Mouse (Mus musculus): ENCODE data around the gene Pde6d. TPM values are rescaled to one million over a fixed set of nuclear protein-coding genes. Genes with fewer than 3 reads are reported as not detected.

Pde6d gene
- polyA plus RNA-seq, 1 experiment from 2014 or later: 75.8 TPM

DNA sequence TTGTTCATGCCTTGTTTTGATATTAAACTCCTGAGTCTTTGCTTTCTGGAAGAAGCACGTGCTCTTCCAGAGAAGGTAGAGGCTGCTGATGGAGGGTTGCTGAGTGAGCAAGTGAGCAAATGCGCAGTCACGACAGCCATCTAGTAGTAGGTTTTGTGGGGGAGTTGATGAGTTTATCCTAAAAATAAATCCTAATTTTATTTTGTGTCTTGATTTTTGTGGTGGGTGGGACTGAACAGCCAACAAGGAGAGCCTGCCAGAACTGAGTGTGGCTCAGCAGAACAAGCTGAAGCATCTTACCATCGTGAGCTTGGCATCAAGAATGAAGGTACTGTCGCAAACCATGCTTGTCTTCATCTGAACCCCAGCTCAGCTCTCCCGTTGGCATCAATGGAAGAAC is 14.1 kb upstream of the Pde6d start:
- Histone ChIP-seq H3K27me3 (no peaks in the 10 kb centered on the region), H3K4me1 (peaks cover 18% of the 10 kb centered on the region), H3K4me3 (no peak overlapping the region), H3K9me3 (no peaks in the 10 kb centered on the region), H3K9ac (no peak overlapping the region), H3K27ac (no peak overlapping the region), H3K4me2 (replicated peaks) (no peak overlapping the region), H3K36me3 (peaks cover 78% of the 10 kb centered on the region)
- WGBS: 94% methylated on average over 6 of the region's 6 CpGs
- no peak for ATAC-seq (ENCODE audit: low FRiP score, low read depth)

DNA sequence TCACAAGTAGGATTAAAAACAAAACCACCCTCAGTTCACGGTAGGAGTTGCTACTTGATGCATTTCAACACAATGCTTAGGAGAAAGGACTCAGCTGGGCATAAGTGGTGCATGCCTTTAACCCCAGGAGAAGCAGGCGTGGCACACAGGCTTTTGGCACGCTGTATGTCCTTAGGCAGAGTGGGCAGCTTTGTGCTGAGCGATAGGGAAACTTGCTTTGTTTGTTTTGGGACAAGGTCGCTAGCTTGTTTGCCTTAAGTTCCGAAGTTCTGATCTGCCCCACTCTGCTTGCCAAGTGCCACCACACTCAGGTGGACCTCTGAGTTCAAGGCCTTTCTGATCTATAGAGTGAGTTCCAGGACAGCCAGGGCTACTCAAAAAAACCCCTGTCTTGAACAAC is 12.9 kb upstream of the Pde6d start:
- H3K36me3 ChIP-seq: peaks cover 78% of the 10 kb centered on the region
- H3K9ac ChIP-seq: no peak overlapping the region
- H3K4me3 ChIP-seq: no peak overlapping the region
- peaks cover 15% of the 10 kb centered on the region for H3K4me1 ChIP-seq
- no peak overlapping the region for H3K4me2 ChIP-seq (replicated peaks)
- no peak for ATAC-seq (ENCODE audit: low FRiP score, low read depth)
- H3K27ac ChIP-seq: no peak overlapping the region
- no peaks in the 10 kb centered on the region for H3K27me3 ChIP-seq
- WGBS: 95% methylated on average over 6 of the region's 6 CpGs
- no peaks in the 10 kb centered on the region for H3K9me3 ChIP-seq

DNA sequence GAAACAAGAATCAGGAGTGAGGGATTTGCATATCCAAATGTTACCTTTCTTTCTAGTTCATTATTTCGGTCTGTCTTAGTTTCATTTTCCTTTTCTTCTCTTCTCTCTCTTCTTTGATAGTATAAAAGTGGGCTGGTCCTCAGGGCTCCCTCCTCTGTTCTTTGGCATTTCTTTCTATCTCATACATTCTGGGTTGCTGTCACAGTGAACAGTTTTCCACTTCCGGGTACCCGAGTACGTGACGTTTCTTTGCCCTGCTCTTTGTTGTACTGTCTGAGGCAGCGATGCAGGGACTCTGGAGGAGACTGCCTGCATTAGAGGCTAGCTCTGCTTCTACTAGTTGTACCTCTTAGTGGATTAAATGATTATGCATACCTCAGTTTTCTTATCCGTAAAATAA is 12.1 kb upstream of the Pde6d start:
- H3K4me1 ChIP-seq: peaks cover 10% of the 10 kb centered on the region
- no peaks in the 10 kb centered on the region for H3K27me3 ChIP-seq
- no peak overlapping the region for H3K4me2 ChIP-seq (replicated peaks)
- H3K9me3 ChIP-seq: no peaks in the 10 kb centered on the region
- no peak for ATAC-seq (ENCODE audit: low FRiP score, low read depth)
- H3K9ac ChIP-seq: no peak overlapping the region
- H3K36me3 ChIP-seq: peaks cover 80% of the 10 kb centered on the region
- WGBS: 92% methylated on average over 7 of the region's 7 CpGs
- no peak overlapping the region for H3K4me3 ChIP-seq
- no peak overlapping the region for H3K27ac ChIP-seq

DNA sequence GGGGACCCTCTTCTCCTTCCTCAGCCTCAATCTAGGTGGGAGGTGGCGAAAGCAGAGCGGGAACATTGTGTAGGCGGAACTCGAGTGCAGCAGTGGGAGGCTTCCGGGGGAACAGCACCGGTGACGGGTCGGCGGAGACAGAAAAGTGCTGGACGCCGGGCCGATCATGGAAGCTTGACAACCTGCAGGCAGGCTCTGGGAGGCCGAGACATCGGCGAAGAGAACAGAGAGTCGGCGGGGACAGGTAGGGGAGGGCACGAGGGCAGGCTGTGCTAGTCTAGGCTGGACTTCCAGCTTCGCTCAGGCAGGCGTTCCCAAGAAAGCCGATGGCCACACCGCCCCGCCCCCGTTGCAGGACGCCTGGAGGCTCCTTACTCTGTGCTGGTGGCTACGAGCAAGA is 4.6 kb upstream of the Pde6d start:
- no peaks in the 10 kb centered on the region for H3K27me3 ChIP-seq
- peak overlapping the region; percentile 33 for H3K27ac ChIP-seq
- 0 out of 2 replicates have a peak, but pooled peaks have one; percentile 10 for ATAC-seq (ENCODE audit: low FRiP score, low read depth)

DNA sequence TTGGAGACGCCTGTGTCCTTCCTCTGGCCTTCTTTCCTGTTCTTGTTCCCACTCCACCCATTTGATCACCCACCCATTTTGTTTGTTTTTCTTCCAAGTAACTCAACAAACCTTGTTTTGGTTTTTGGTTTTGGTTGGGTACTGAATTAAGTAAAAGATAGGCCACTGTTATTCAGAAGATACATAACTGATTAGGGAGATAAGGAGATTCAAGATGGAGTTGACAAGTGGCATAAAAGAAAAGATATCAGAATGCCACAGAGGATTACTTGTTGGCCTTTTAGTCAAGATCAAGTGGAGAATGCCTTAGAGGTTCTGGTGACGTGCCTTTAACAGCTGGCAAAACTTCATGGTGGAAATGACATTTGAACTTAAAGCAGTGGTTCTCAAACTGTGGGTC is 1.3 kb upstream of the Pde6d start:
- Histone ChIP-seq H3K4me3 (peak overlapping the region; percentile 86; the same call in 1 of the 2 replicates), H3K27ac (no peak overlapping the region), H3K4me1 (peaks cover 29% of the 10 kb centered on the region), H3K4me2 (replicated peaks) (peak overlapping the region; percentile 76; the same call in 1 of the 2 replicates), H3K36me3 (peaks cover 3% of the 10 kb centered on the region; the same call in 1 of the 2 replicates), H3K9ac (no peak overlapping the region), H3K27me3 (no peaks in the 10 kb centered on the region), H3K9me3 (no peaks in the 10 kb centered on the region)
- 80% methylated on average over 2 of the region's 2 CpGs for WGBS
- ATAC-seq (ENCODE audit: low FRiP score, low read depth): no peak

More for the DNA sequence above, 4.6 kb upstream of the Pde6d start:
- WGBS: 0% methylated on average over 26 of the region's 26 CpGs
- Histone ChIP-seq H3K36me3 (peaks cover 25% of the 10 kb centered on the region), H3K4me1 (peaks cover 19% of the 10 kb centered on the region), H3K4me2 (replicated peaks) (peak overlapping the region; percentile 92), H3K9ac (peak overlapping the region; percentile 80), H3K9me3 (no peaks in the 10 kb centered on the region), H3K4me3 (peak overlapping the region; percentile 75)

DNA sequence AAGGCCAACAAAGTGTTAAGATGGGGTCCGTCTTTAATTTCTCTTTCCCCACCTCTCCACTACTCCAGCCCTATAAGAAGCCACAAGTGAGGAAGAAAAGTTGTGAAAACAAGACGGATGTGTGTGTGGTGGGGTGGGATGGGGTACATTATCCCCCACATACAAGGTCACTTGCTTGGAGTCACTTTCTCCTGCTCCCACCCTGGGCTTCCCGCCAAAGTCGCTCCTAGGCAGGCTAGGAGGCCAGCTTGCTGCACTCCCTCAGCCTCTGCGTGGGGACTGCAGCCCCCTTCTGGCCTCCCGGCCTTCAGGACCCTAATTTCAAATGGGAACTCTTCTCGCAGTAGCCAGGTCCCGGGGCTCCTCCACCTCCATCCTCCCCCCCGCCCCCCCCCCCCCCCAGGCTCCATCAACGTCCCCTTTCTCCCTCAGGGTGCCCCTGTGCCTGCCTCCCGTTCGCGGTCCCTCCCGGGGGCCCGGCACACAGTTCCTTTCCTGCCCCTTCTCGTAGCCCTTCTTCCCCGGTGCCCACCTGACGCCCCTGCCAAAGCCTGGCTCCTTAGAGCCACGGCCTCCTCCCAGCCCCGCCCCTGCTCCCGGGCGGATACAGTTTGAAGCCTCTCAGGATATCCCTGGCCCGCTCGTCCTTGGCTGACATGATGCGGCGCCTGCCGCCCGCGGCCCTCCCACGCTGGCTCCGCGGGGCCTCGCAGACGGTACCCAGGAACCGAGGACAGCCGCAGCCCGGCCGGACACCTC is 558 bp downstream of the Pde6d start:
- ATAC-seq (ENCODE audit: low FRiP score, low read depth): peak; percentile 67
- Histone ChIP-seq H3K9me3 (no peaks in the 10 kb centered on the region), H3K27ac (peak overlapping the region; percentile 75), H3K4me1 (peaks cover 19% of the 10 kb centered on the region), H3K4me3 (peak overlapping the region; percentile 86), H3K4me2 (replicated peaks) (peak overlapping the region; percentile 76), H3K36me3 (peaks cover 6% of the 10 kb centered on the region), H3K27me3 (no peaks in the 10 kb centered on the region), H3K9ac (peak overlapping the region; percentile 88)
- WGBS: 1% methylated on average over 37 of the region's 38 CpGs

DNA sequence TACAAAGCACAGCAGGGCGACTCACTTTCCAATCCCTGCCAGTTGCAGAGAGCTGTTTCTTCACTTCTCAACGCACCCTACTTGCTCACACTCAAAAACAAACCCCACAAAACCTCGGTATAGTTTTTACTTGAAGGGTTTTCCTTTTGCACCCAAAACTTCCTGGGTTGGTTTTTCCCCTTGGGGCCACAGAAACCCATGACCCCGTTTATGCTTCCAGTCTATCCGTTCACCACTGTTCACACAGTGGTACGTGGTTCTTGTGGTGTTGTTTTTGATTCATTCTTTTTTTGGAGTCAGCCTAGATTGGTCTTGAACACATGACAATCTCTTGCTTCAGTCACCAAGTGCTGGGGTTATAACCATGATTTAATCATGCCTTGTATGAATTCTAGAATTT is 2.0 kb downstream of the Pde6d start:
- Histone ChIP-seq H3K4me1 (peaks cover 16% of the 10 kb centered on the region), H3K9me3 (no peaks in the 10 kb centered on the region), H3K36me3 (peaks cover 6% of the 10 kb centered on the region), H3K4me3 (no peak overlapping the region), H3K4me2 (replicated peaks) (no peak overlapping the region), H3K27ac (no peak overlapping the region), H3K9ac (no peak overlapping the region), H3K27me3 (no peaks in the 10 kb centered on the region)
- WGBS: 83% methylated on average over 6 of the region's 6 CpGs
- no peak for ATAC-seq (ENCODE audit: low FRiP score, low read depth)

DNA sequence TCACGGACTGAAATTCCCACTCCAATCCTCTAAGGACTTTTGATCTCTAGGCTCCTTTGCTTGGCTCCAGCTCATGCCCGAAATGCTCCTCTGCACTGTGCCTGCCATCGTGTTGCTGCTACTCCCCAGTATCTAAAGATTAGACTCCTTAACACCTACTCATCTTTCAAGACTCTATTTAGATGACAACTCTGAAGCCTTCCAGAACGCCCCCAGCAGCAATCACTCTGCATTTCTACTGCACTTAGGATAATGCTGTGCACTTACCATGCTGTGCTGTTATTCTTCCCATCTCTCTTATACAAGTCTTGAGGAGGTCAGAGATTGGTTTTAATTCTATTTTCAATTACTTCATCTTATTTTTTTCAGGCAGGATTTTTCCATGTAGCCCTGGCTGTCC is 10.5 kb downstream of the Pde6d start:
- 73% methylated on average over 4 of the region's 4 CpGs for WGBS
- H3K4me2 ChIP-seq (replicated peaks): no peak overlapping the region
- H3K4me1 ChIP-seq: no peaks in the 10 kb centered on the region
- H3K36me3 ChIP-seq: peaks cover 19% of the 10 kb centered on the region
- no peak for ATAC-seq (ENCODE audit: low FRiP score, low read depth)
- H3K27me3 ChIP-seq: no peaks in the 10 kb centered on the region
- H3K4me3 ChIP-seq: no peak overlapping the region
- H3K27ac ChIP-seq: no peak overlapping the region
- no peaks in the 10 kb centered on the region for H3K9me3 ChIP-seq
- H3K9ac ChIP-seq: no peak overlapping the region

DNA sequence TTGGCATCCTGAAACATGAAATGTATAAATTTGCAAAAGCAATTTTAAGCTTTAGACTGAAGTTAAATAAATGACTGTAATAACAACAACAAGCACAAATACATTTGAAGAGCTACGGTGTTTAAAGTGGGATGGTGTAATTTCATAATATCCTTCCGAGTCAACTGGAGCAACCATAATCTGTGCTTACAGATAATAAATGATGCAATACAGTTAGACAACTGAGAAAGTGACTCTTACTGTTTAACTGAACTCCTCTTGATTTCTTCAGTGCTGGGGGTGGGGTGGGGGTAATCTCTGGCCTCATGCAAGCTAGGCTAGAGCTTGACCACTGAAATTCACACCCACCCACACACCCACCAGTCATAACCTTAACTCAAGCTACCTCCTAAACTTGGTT is 11.0 kb downstream of the Pde6d start:
- 96% methylated on average over 2 of the region's 2 CpGs for WGBS

DNA sequence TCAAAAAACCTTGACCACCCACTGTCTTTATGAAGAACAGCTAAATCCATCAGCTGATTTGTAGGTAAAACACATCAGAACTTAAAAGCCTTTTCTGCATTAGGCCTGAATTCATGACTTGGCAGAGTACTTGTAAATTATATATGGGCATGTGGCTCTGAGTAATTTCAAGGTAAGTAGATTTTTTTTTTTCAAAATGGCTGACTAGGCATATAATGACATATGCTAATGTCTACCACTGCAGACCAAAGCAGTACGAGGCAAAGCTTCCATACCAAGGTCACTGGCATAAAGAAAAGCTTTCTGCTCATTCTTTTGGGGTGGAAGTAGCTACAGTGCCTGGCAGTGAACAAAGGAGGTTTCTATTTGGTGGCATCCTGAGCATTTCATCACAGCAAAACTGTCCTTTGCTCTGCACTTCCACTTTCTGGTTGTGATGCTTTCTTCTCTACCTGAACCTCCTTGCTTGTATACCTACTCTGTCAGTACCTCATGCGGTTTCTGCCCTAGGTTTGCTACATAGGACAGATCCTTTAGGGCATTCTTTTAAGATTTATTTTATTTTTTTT is 13.1 kb downstream of the Pde6d start:
- Histone ChIP-seq H3K27ac (no peak overlapping the region), H3K9ac (no peak overlapping the region), H3K9me3 (no peaks in the 10 kb centered on the region), H3K27me3 (no peaks in the 10 kb centered on the region), H3K36me3 (peaks cover 27% of the 10 kb centered on the region), H3K4me3 (no peak overlapping the region), H3K4me2 (replicated peaks) (no peak overlapping the region), H3K4me1 (no peaks in the 10 kb centered on the region)
- no peak for ATAC-seq (ENCODE audit: low FRiP score, low read depth)
- 89% methylated on average over 2 of the region's 2 CpGs for WGBS

More for the DNA sequence above, 11.0 kb downstream of the Pde6d start:
- H3K27ac ChIP-seq: no peak overlapping the region
- peaks cover 22% of the 10 kb centered on the region for H3K36me3 ChIP-seq
- H3K4me2 ChIP-seq (replicated peaks): no peak overlapping the region
- H3K9me3 ChIP-seq: no peaks in the 10 kb centered on the region
- H3K9ac ChIP-seq: no peak overlapping the region
- H3K4me1 ChIP-seq: no peaks in the 10 kb centered on the region
- H3K27me3 ChIP-seq: no peaks in the 10 kb centered on the region
- no peak overlapping the region for H3K4me3 ChIP-seq
- no peak for ATAC-seq (ENCODE audit: low FRiP score, low read depth)

DNA sequence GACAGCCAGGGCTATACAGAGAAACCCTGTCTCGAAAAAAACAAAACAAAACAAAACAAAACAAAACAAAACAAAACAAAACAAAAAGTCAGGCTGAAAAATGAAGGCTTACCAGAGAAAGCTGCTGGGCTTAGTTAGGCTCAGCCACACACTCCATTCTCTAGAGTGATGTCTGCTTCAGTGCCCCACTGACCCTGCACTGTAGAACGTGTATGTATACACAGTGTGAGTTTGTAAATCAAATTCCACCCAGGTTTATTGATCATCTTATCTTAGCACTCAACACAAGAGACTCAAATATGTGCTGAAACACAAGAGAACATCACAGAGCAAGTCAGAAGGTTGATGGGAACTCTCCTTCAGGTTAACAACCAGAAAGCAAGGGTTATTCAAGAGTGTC is 14.0 kb downstream of the Pde6d start:
- Histone ChIP-seq H3K36me3 (peaks cover 30% of the 10 kb centered on the region), H3K27ac (no peak overlapping the region), H3K4me1 (no peaks in the 10 kb centered on the region), H3K27me3 (no peaks in the 10 kb centered on the region), H3K9ac (no peak overlapping the region), H3K4me3 (no peak overlapping the region), H3K9me3 (no peaks in the 10 kb centered on the region), H3K4me2 (replicated peaks) (no peak overlapping the region)
- WGBS: 82% methylated on average over 2 of the region's 2 CpGs
- ATAC-seq (ENCODE audit: low FRiP score, low read depth): no peak

DNA sequence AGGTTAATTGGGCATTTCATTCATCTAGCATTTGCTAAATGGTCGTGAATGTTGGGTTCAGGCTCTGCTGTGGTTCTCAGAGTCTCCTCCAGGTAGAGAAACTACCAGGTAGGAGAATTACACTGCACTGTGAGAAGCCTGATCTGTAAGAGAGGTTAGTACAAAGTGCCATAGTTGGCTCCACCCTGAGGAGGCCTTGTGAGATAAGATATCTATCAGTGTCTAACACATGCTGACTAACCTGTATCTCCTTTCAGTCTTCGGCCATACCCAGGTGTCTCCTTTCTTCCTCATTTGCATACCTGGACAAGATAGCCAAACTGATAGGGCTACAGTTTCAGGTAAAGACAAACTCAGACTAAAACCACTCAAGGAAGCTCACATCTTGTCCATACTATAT is 19.8 kb downstream of the Pde6d start:
- no peak for ATAC-seq (ENCODE audit: low FRiP score, low read depth)

More for the DNA sequence above, 19.8 kb downstream of the Pde6d start:
- H3K4me2 ChIP-seq (replicated peaks): no peak overlapping the region
- no peak overlapping the region for H3K9ac ChIP-seq
- no peak overlapping the region for H3K4me3 ChIP-seq
- H3K4me1 ChIP-seq: no peaks in the 10 kb centered on the region
- no peaks in the 10 kb centered on the region for H3K9me3 ChIP-seq
- H3K27ac ChIP-seq: no peak overlapping the region
- WGBS: 89% methylated on average over 2 of the region's 2 CpGs
- no peaks in the 10 kb centered on the region for H3K27me3 ChIP-seq
- H3K36me3 ChIP-seq: peaks cover 43% of the 10 kb centered on the region
